Mouse (Mus musculus): ENCODE measurements around the gene Mrm3. TPM values are rescaled to one million over a fixed set of nuclear protein-coding genes. Genes with fewer than 3 reads are reported as not detected.

The Mrm3 gene
- polyA plus RNA-seq, 1 experiment = 0.79 TPM

DNA sequence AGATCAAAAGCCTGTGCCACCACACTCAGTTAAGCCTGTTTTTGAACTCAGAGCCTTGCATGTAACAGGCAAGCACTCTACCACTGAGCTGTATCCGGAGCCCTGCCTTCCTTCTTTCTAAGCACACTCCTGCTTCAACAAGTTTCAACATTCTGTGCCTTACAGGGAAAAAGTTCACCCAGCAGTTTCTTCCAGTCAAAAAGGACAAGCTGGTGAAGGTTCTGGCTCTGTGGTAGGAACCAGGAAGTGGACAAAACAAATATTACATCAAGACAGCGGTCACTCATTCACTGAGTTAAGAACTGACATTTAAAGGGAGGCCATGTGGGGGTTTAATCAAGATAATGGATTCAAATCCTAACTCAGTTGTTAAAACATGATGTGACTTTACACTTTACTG, 28.5 kb upstream of the Mrm3 start:
- Histone ChIP-seq H3K9me3 (ENCODE audit: control insufficient read depth, low read length) (no peaks in the 10 kb centered on the region), H3K36me3 (ENCODE audit: control insufficient read depth) (peaks cover 44% of the 10 kb centered on the region), H3K27me3 (ENCODE audit: control insufficient read depth) (no peaks in the 10 kb centered on the region), H3K4me3 (replicated peaks) (no peak overlapping the region), H3K4me1 (ENCODE audit: control insufficient read depth) (peaks cover 25% of the 10 kb centered on the region)
- TF ChIP-seq GATA1 (IDR thresholded peaks at IDR 0.05; ENCODE audit: low read length) = no peak

DNA sequence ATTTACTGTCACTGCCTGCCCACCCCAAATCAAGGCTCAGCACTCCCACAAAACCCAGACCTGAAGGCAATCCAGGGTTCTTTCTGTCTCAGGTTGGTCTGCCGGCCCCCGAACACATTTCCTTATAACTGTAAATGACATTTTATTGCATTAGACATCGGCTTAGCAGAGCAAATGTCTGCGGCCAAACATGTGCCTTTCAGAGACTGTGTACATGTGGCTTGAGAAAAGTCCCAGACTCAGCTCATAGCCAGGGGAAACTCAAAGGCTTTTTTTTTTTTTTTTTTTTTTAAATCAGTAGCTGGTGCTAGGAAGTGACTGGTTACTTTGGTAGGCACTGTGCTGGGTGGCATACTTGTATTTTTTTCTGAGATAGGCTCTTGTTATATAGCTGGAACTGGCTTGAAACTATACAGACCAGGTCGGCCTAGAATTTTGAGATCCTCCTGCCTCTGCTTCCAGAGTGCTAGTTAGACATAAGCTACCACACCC, 27.4 kb upstream of the Mrm3 start:
- Histone ChIP-seq H3K4me3 (replicated peaks) (peak overlapping the region; percentile 83), H3K4me1 (ENCODE audit: control insufficient read depth) (peaks cover 25% of the 10 kb centered on the region), H3K9me3 (ENCODE audit: control insufficient read depth, low read length) (no peaks in the 10 kb centered on the region), H3K27me3 (ENCODE audit: control insufficient read depth) (no peaks in the 10 kb centered on the region), H3K36me3 (ENCODE audit: control insufficient read depth) (peaks cover 38% of the 10 kb centered on the region)
- no peak for TF ChIP-seq GATA1 (IDR thresholded peaks at IDR 0.05; ENCODE audit: low read length)
- TF ChIP-seq TAL1 (IDR thresholded peaks at IDR 0.05; ENCODE audit: low read length) = no peak

DNA sequence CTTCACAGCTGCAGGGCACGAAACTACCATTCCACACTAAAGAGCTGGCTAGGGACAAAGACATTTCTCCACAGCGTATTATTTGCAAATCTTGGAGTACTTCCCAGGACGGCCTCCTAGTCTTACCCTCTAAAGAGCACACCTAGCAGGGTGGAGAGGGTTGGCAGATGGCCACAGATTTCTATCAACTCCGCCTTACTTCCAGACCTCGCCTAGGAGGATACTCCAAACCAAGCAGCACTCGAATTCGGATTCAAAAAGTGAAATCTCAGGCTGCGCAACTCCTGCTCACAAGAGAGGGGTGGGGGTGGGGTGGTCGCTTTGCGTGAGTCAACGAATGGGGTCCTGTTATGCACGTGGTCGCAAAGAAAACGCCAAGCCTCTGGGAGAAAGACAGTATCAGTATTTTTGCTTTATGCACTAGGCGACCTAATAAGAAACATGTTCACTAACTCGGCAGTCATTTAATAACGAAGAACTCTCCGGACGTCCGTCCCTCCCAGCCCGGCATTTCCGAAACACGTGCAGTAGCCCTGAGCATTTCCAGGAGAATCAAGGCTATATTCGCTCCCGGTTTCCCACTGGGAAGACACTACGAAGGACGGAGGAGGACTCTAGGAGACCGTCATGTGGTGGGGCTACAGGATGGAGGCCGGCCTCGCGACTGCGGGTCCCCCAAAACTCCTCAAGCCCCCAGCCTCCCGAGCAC, 26.7 kb upstream of the Mrm3 start:
- TF ChIP-seq TAL1 (IDR thresholded peaks at IDR 0.05; ENCODE audit: low read length) (no peak), GATA1 (IDR thresholded peaks at IDR 0.05; ENCODE audit: low read length) (no peak)
- Histone ChIP-seq H3K4me1 (ENCODE audit: control insufficient read depth) (peaks cover 25% of the 10 kb centered on the region), H3K36me3 (ENCODE audit: control insufficient read depth) (peaks cover 36% of the 10 kb centered on the region), H3K9me3 (ENCODE audit: control insufficient read depth, low read length) (no peaks in the 10 kb centered on the region), H3K4me3 (replicated peaks) (peak overlapping the region; percentile 83), H3K27me3 (ENCODE audit: control insufficient read depth) (no peaks in the 10 kb centered on the region)

DNA sequence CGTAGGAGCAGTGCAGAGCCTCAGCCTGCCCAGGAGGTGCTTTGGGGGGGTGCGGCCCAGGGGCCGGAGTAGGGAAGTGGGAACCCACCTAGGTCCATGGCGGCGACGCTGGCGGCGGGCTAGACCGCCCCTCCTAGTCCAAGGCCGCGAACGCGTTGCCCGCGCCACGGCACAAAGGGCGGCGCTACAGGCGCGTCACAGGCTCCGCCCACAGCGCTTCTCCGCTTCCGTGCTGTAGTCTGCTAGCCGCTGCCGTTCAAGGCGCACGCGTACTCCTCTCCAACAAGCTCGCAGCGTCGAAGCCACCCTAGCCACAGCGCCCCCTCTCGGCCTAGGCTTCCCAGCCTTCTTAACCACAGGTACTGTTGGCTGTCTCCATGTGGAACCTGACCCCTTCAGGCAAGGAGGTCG, 26.1 kb upstream of the Mrm3 start, which contains the start of the genes Dbil5 and Gemin4:
Gene Dbil5 (plus strand): TSS at position 219 of the 411 bp plus-strand sequence.
Gene Gemin4 (minus strand): TSS at position 275 of the 411 bp plus-strand sequence.
- Histone ChIP-seq H3K9me3 (ENCODE audit: control insufficient read depth, low read length) (no peaks in the 10 kb centered on the region), H3K4me1 (ENCODE audit: control insufficient read depth) (peaks cover 25% of the 10 kb centered on the region), H3K36me3 (ENCODE audit: control insufficient read depth) (peaks cover 33% of the 10 kb centered on the region), H3K4me3 (replicated peaks) (peak within 1 kb of the TSS; percentile 83), H3K27me3 (ENCODE audit: control insufficient read depth) (no peaks in the 10 kb centered on the region)
- TF ChIP-seq TAL1 (IDR thresholded peaks at IDR 0.05; ENCODE audit: low read length) = no peak
- no peak for TF ChIP-seq GATA1 (IDR thresholded peaks at IDR 0.05; ENCODE audit: low read length)

DNA sequence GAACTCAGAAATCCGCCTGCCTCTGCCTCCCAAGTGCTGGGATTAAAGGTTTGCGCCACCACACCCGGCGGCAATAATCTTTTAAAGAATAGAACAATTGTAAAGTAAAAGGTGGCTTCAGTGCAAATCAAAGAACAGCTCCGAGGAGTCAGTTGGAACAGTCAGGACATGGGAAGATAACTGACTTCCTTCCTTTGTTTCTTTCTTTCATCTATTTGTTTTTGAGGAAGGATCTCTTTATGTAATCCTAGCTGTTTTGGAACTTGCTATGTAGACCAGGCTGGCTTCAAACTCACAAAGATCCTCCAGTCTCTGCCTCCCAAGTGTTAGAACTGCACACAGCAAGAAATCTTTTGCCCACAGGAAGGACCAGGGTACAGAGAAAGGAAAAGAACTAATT, 18.9 kb upstream of the Mrm3 start:
- no peaks in the 10 kb centered on the region for H3K4me1 ChIP-seq (ENCODE audit: control insufficient read depth)
- TF ChIP-seq TAL1 (IDR thresholded peaks at IDR 0.05; ENCODE audit: low read length) = no peak
- TF ChIP-seq GATA1 (IDR thresholded peaks at IDR 0.05; ENCODE audit: low read length) = no peak
- no peak overlapping the region for H3K4me3 ChIP-seq (replicated peaks)
- peaks cover 15% of the 10 kb centered on the region for H3K36me3 ChIP-seq (ENCODE audit: control insufficient read depth)
- H3K27me3 ChIP-seq (ENCODE audit: control insufficient read depth) = no peaks in the 10 kb centered on the region
- no peaks in the 10 kb centered on the region for H3K9me3 ChIP-seq (ENCODE audit: control insufficient read depth, low read length)

DNA sequence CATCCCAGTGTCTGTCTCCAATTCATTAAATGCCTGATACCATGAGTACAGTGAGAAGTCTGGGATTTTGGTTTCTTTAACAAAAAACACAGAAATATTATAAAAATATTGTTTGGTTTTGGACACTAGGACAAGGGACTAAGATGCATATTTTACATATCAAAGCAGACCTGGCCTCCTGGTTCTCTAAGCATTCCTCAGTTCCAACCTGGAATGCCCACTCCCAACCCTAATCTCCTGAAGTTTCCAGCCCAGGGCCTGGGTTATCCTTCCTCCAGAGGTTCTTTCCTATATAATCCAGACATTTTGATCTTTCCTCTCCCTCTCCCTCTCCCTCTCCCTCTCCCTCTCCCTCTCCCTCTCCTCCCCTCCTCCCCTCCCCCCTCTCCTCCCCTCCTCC, 18.5 kb upstream of the Mrm3 start:
- Histone ChIP-seq H3K4me1 (ENCODE audit: control insufficient read depth) (no peaks in the 10 kb centered on the region), H3K27me3 (ENCODE audit: control insufficient read depth) (no peaks in the 10 kb centered on the region), H3K36me3 (ENCODE audit: control insufficient read depth) (peaks cover 15% of the 10 kb centered on the region), H3K9me3 (ENCODE audit: control insufficient read depth, low read length) (no peaks in the 10 kb centered on the region), H3K4me3 (replicated peaks) (no peak overlapping the region)
- TF ChIP-seq GATA1 (IDR thresholded peaks at IDR 0.05; ENCODE audit: low read length) (no peak), TAL1 (IDR thresholded peaks at IDR 0.05; ENCODE audit: low read length) (no peak)

DNA sequence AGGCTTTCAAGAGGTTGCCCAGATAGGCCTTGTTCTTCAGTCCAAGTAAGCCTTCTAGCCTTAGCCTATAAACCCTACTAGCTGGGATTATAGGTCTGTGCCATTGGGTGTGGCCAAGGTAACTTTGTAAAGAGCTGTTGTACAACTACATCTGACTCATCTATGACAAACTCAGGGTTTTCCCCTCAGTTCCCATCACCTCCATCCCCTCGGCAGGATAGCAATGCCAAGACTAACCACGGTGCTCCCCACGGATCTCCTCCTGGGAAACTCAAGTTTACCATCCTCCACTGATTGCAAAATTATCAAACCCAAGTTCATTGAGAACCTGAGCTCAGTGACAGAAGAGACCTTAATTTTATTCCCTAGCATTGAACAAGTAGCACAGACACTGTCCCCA, 7.4 kb upstream of the Mrm3 start:
- no peaks in the 10 kb centered on the region for H3K27me3 ChIP-seq (ENCODE audit: control insufficient read depth)
- peaks cover 41% of the 10 kb centered on the region for H3K36me3 ChIP-seq (ENCODE audit: control insufficient read depth)
- TF ChIP-seq GATA1 (IDR thresholded peaks at IDR 0.05; ENCODE audit: low read length) (no peak), TAL1 (IDR thresholded peaks at IDR 0.05; ENCODE audit: low read length) (no peak)
- no peaks in the 10 kb centered on the region for H3K9me3 ChIP-seq (ENCODE audit: control insufficient read depth, low read length)
- H3K4me1 ChIP-seq (ENCODE audit: control insufficient read depth) = no peaks in the 10 kb centered on the region
- H3K4me3 ChIP-seq (replicated peaks) = no peak overlapping the region

DNA sequence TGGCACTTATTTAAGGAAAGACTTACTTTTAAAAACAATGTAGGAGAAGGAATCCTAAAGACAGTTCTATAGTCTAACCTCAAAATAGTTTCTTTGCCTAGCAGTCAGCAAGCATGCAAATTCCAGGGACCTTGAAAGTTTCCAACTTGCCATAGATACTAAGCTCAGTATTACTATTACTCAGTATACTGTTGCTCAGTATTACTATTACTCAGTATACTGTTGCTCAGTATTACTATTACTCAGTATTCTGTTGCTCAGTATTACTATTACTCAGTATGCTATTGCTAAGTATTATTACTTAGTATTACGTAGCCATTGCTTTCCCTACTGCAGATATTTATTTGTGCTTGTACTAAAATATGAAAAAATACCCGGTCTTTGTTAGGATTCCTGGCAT, 3.8 kb upstream of the Mrm3 start:
- no peak overlapping the region for H3K4me3 ChIP-seq (replicated peaks)
- no peaks in the 10 kb centered on the region for H3K27me3 ChIP-seq (ENCODE audit: control insufficient read depth)
- peaks cover 19% of the 10 kb centered on the region for H3K4me1 ChIP-seq (ENCODE audit: control insufficient read depth)
- TF ChIP-seq TAL1 (IDR thresholded peaks at IDR 0.05; ENCODE audit: low read length) (no peak), GATA1 (IDR thresholded peaks at IDR 0.05; ENCODE audit: low read length) (no peak)
- peaks cover 16% of the 10 kb centered on the region; the same call in 1 of the 2 replicates for H3K36me3 ChIP-seq (ENCODE audit: control insufficient read depth)
- no peaks in the 10 kb centered on the region for H3K9me3 ChIP-seq (ENCODE audit: control insufficient read depth, low read length)

DNA sequence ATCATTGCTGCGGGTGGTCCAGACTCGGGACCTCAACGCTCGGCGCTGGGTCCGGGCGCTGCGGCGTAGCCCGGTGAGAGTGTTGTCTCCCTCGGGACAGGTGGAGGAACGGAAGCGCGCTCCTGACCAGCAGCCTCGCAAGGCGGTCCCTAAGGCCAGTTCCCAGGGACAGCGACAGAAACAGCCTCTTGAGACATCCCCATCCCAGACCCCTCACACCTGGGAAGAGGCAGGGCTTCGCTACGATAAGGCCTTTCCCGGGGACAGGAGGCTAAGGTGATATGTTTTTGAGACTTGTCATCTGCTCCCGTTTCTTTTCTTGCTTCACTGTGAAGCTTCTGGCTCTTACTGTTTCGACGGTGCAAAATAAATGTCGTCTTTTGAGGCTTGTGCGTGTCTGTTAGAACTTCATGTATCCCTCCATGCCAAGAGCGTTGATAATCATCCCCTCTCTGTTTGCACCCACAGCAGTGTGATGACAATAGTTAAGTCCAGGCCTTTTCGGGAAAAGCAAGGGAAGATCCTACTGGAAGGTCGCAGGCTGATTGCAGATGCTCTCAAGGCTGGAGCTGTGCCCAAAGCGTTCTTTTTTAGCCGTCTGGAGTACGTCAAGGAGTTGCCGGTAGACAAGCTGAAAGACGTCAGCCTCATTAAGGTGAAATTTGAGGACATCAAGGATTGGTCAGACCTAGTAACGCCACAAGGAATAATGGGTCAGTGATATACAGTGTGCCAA, 464 bp downstream of the Mrm3 start:
- H3K9me3 ChIP-seq (ENCODE audit: control insufficient read depth, low read length) = no peaks in the 10 kb centered on the region
- no peaks in the 10 kb centered on the region for H3K27me3 ChIP-seq (ENCODE audit: control insufficient read depth)
- H3K4me1 ChIP-seq (ENCODE audit: control insufficient read depth) = peaks cover 26% of the 10 kb centered on the region
- H3K36me3 ChIP-seq (ENCODE audit: control insufficient read depth) = peaks cover 25% of the 10 kb centered on the region
- TF ChIP-seq TAL1 (IDR thresholded peaks at IDR 0.05; ENCODE audit: low read length) = no peak
- TF ChIP-seq GATA1 (IDR thresholded peaks at IDR 0.05; ENCODE audit: low read length) = no peak
- peak overlapping the region; percentile 73 for H3K4me3 ChIP-seq (replicated peaks)
